Mouse (Mus musculus) MEL (cell line): ENCODE results near the gene Osbpl8.

Experiments
- CTCF ChIP-seq, 3 experiments: IDR thresholded peaks in 2 of 3; conservative IDR thresholded peaks in 1 of 3; 2 replicates each; pipeline ENCODE4 v1.5.1; 2011 to 2012; ENCODE audit warnings: low read length in 3 of 3, low read depth in 2 of 3, mild to moderate bottlenecking in 2 of 3, improper control_type of control experiment in 1 of 3, inconsistent platforms in 1 of 3, mixed read lengths in 1 of 3, moderate library complexity in 1 of 3; ENCODE audit not compliant: control insufficient read depth in 1 of 3, insufficient read depth in 1 of 3, poor library complexity in 1 of 3, severe bottlenecking in 1 of 3
- ELF1 ChIP-seq: IDR thresholded peaks from 2 replicates; pipeline ENCODE4 v1.6.1; 2014; ENCODE audit warnings: low read depth, mild to moderate bottlenecking, inconsistent platforms, low read length, improper control_type of control experiment, moderate library complexity
- GABPA ChIP-seq: IDR thresholded peaks from 2 replicates; pipeline ENCODE4 v1.6.1; 2012; ENCODE audit warnings: low read depth, mild to moderate bottlenecking, inconsistent platforms, low read length, improper control_type of control experiment, moderate library complexity
- GATA1 ChIP-seq: IDR thresholded peaks from 2 replicates; pipeline ENCODE4 v1.6.1; 2011; ENCODE audit warnings: low read depth, low read length, improper control_type of control experiment
- SIN3A ChIP-seq: IDR thresholded peaks from 2 replicates; pipeline ENCODE4 v1.6.1; 2012; ENCODE audit warnings: low read length, improper control_type of control experiment, inconsistent platforms
- TCF12 ChIP-seq: IDR thresholded peaks from 2 replicates; pipeline ENCODE4 v1.6.1; 2014; ENCODE audit warnings: low read depth, mild to moderate bottlenecking, inconsistent platforms, low read length, improper control_type of control experiment, moderate library complexity

GRCm38 (mm10) chr10:111204089-111204488 is 39.5 kb downstream of the Osbpl8 start:
- TF ChIP-seq CTCF (IDR thresholded peaks at IDR 0.05 in 2 of 3, conservative IDR thresholded peaks at IDR 0.05 in 1 of 3; ENCODE audit: control insufficient read depth in 1 of 3, insufficient read depth in 1 of 3, low read depth in 2 of 3, low read length in 3 of 3, poor library complexity in 1 of 3, severe bottlenecking in 1 of 3) = no peak
- TF ChIP-seq SIN3A = no peak
- TF ChIP-seq ELF1 = no peak
- no peak for TF ChIP-seq GABPA
- no peak for TF ChIP-seq TCF12
- no peak for TF ChIP-seq GATA1
